Mouse (Mus musculus): ENCODE results near the gene Gemin7. TPM values are rescaled to one million over a fixed set of nuclear protein-coding genes. Genes with fewer than 3 reads are reported as not detected.
A peak's percentile ranks its signal among the peaks of the same experiment; 100 is the strongest.

The Gemin7 gene
- polyA plus RNA-seq, 1 experiment: 74.3 TPM

DNA sequence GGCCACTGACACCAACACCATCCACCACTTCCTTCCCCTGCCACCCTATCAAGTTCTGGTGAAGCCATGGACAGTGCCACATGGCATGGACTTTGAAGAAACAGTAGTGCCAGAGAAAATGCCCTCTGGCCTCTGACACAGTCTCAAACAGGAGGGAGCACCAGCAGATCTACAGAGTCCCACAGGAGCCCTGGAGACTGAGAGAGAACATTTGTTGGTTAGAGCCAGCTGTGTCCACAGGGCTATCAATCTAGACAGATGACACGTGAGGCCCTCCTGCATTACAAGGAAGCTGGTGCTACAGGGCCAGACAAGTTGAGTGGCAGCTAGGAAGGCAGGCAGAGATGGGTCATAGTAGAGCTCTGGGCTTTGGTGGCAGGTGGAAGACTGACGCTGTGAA is 25.0 kb downstream of the Gemin7 start:
- 26% methylated on average over 2 of the region's 2 CpGs for WGBS
- no peak for TF ChIP-seq CTCF (IDR thresholded peaks at IDR 0.05; ENCODE audit: control insufficient read depth, insufficient read depth, low read length)
- TF ChIP-seq POLR2A (IDR thresholded peaks at IDR 0.05; ENCODE audit: borderline replicate concordance, control insufficient read depth, low read depth, low read length): no peak
- Histone ChIP-seq H3K4me1 (ENCODE audit: control insufficient read depth, insufficient read depth, low read length) (no peaks in the 10 kb centered on the region), H3K4me3 (replicated peaks; ENCODE audit: control insufficient read depth, low read depth, low read length) (no peak overlapping the region), H3K27ac (ENCODE audit: control insufficient read depth, insufficient read depth, low read depth, low read length, poor library complexity) (no peak overlapping the region)

GRCm38 (mm10) chr7:19551634-19552033 is 25.8 kb downstream of the Gemin7 start:
- no peak overlapping the region for H3K27ac ChIP-seq (ENCODE audit: control insufficient read depth, insufficient read depth, low read depth, low read length, poor library complexity)
- 81% methylated on average over 5 of the region's 5 CpGs for WGBS
- no peak overlapping the region for H3K4me3 ChIP-seq (replicated peaks; ENCODE audit: control insufficient read depth, low read depth, low read length)
- no peaks in the 10 kb centered on the region for H3K4me1 ChIP-seq (ENCODE audit: control insufficient read depth, insufficient read depth, low read length)
- TF ChIP-seq CTCF (IDR thresholded peaks at IDR 0.05; ENCODE audit: control insufficient read depth, insufficient read depth, low read length) (no peak), POLR2A (IDR thresholded peaks at IDR 0.05; ENCODE audit: borderline replicate concordance, control insufficient read depth, low read depth, low read length) (no peak)

DNA sequence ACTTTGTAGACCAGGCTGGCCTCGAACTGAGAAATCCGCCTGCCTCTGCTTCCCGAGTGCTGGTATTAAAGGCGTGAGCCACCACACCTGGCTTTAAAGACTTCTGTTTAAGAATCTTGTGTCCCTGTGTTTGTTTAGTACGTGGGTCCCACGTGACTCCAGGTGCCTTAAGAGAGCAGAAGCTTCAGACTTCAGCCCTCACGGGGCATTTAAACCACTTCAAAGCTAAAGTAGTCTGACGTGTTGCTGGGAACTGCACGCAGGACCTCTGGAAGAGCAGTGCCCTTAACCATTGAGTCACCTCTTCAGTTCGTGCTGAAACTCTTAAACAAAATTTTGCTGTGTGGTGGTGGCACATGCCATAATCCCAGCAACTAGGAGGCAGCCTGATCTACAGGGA is 28.0 kb downstream of the Gemin7 start:
- 88% methylated on average over 10 of the region's 10 CpGs for WGBS
- Histone ChIP-seq H3K4me1 (ENCODE audit: control insufficient read depth, insufficient read depth, low read length) (no peaks in the 10 kb centered on the region), H3K27ac (ENCODE audit: control insufficient read depth, insufficient read depth, low read depth, low read length, poor library complexity) (no peak overlapping the region), H3K4me3 (replicated peaks; ENCODE audit: control insufficient read depth, low read depth, low read length) (no peak overlapping the region)
- TF ChIP-seq POLR2A (IDR thresholded peaks at IDR 0.05; ENCODE audit: borderline replicate concordance, control insufficient read depth, low read depth, low read length): no peak
- no peak for TF ChIP-seq CTCF (IDR thresholded peaks at IDR 0.05; ENCODE audit: control insufficient read depth, insufficient read depth, low read length)

DNA sequence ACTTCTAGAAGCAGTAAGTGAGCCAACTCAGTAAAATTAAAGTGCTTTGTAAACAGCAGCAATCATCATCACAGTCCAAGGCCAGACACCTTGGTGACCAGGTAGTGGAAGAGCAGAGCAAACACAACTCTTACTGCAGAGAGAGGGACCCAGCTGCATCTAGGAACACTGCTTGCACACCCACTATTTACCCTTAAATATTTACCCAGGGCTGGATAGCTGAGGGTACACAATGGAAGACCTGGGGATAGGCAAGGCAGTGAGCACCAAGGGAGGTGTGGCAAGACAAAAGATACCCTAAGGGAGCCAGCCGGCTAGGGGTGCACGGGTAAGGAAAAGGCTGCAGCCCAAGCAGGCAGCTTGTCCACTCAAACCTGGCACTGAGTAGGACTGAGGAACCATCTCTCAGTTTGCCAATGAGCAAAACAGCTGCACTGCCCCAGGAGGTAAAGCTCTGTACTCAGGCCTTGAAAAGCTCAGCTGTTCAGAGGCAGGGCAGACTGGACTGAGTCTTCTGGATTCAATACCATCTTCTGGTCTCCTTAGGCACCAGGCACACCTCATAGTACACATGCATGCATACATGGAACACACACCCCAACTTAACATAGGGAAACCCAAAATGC is 29.9 kb downstream of the Gemin7 start:
- H3K27ac ChIP-seq (ENCODE audit: control insufficient read depth, insufficient read depth, low read depth, low read length, poor library complexity): no peak overlapping the region
- no peak overlapping the region for H3K4me3 ChIP-seq (replicated peaks; ENCODE audit: control insufficient read depth, low read depth, low read length)
- 89% methylated on average over 2 of the region's 2 CpGs for WGBS
- TF ChIP-seq CTCF (IDR thresholded peaks at IDR 0.05; ENCODE audit: control insufficient read depth, insufficient read depth, low read length) (no peak), POLR2A (IDR thresholded peaks at IDR 0.05; ENCODE audit: borderline replicate concordance, control insufficient read depth, low read depth, low read length) (no peak)
- no peaks in the 10 kb centered on the region for H3K4me1 ChIP-seq (ENCODE audit: control insufficient read depth, insufficient read depth, low read length)

DNA sequence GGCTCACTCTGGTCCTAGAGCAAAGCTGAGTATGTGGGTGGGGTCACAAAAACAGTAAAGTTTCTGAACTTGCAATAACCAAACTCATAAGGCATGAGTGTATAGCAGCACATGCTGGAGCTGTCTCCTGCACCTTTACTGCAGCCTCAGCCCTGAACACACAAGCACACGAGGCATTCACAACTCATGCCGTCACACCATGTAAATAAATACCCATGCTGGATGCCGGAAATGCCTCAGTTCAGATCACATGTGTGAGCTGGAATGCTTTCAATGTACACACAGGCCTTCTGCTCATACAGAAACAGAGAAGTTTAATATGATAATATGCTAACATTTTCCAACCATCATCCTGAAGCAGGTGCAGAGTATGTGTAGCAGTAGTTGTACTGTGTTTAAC is 31.4 kb downstream of the Gemin7 start:
- WGBS: 85% methylated on average over 3 of the region's 3 CpGs
- Histone ChIP-seq H3K4me1 (ENCODE audit: control insufficient read depth, insufficient read depth, low read length) (no peaks in the 10 kb centered on the region), H3K4me3 (replicated peaks; ENCODE audit: control insufficient read depth, low read depth, low read length) (no peak overlapping the region), H3K27ac (ENCODE audit: control insufficient read depth, insufficient read depth, low read depth, low read length, poor library complexity) (no peak overlapping the region)
- TF ChIP-seq CTCF (IDR thresholded peaks at IDR 0.05; ENCODE audit: control insufficient read depth, insufficient read depth, low read length) (no peak), POLR2A (IDR thresholded peaks at IDR 0.05; ENCODE audit: borderline replicate concordance, control insufficient read depth, low read depth, low read length) (no peak)

DNA sequence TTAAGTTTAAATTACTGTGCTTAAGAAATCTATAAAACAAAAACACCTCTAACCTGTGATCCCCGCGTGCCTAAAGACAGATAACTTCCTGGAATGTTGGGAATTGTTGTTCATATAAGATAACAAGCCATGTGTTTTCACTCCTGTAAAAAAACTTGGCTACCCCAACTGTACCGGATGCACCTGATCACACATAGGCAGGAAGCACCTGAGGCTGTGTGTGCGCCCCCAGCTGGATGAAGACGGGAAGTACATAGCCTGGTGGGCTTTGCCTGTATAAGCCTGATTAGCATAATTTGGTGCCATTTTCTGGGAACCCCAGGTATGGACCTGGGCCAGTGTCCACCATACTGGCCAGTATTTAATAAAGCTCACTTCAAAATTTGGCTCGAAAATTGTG is 33.8 kb downstream of the Gemin7 start:
- Histone ChIP-seq H3K27ac (ENCODE audit: control insufficient read depth, insufficient read depth, low read depth, low read length, poor library complexity) (no peak overlapping the region), H3K4me3 (replicated peaks; ENCODE audit: control insufficient read depth, low read depth, low read length) (no peak overlapping the region), H3K4me1 (ENCODE audit: control insufficient read depth, insufficient read depth, low read length) (no peaks in the 10 kb centered on the region)
- TF ChIP-seq CTCF (IDR thresholded peaks at IDR 0.05; ENCODE audit: control insufficient read depth, insufficient read depth, low read length) (peak; percentile 68), POLR2A (IDR thresholded peaks at IDR 0.05; ENCODE audit: borderline replicate concordance, control insufficient read depth, low read depth, low read length) (no peak)
- WGBS: 21% methylated on average over 6 of the region's 6 CpGs

DNA sequence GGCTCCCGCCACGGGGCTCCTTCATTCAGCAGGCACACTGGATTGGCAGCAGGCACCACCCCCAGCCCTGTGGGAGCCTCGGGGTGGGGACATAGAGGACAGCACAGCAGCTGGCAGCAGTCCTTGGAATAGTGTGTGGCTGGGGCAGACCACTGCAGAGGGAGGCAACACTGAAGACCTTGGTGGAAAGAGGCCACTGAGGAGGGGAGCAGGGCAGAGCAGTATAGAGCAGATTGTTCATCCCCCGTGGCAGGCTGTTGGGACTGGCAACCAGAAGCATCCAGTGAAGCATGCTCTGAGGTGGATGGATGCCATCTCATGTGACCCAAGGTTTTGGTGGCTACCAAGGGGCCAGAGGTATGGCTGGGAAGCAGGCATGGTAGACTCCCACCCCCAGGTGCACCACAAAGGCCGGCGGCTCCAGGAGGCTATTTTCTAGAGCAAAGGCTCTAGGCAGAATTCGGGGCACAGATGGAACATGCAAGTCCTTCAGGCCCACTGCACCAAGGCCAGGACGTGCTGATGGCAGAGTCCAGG is 35.2 kb downstream of the Gemin7 start:
- H3K4me1 ChIP-seq (ENCODE audit: control insufficient read depth, insufficient read depth, low read length): no peaks in the 10 kb centered on the region

DNA sequence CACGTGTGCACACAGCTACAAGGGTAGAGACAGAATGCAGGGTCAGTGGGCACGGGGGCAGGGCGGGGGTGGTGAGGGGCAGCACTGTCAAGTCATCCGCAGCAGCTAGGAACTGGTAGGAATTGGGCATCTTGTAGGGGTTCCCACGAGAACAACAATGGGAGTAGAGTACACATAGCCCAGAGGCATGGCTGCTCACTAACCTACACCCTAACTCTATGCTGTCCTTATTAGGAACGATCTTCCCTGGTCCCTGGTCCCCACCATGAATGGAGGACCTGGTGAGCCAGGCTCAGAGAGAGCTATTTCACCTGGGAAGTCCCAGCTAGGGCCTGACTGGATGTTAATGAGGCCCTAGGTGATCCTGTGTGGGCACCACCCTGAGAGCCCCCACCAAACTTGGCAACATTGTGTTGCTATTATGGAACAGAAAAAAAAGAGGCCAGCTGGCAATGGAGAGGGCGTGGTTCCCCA is 35.7 kb downstream of the Gemin7 start:
- Histone ChIP-seq H3K4me3 (replicated peaks; ENCODE audit: control insufficient read depth, low read depth, low read length) (no peak overlapping the region), H3K27ac (ENCODE audit: control insufficient read depth, insufficient read depth, low read depth, low read length, poor library complexity) (no peak overlapping the region), H3K4me1 (ENCODE audit: control insufficient read depth, insufficient read depth, low read length) (no peaks in the 10 kb centered on the region)
- TF ChIP-seq POLR2A (IDR thresholded peaks at IDR 0.05; ENCODE audit: borderline replicate concordance, control insufficient read depth, low read depth, low read length): no peak
- TF ChIP-seq CTCF (IDR thresholded peaks at IDR 0.05; ENCODE audit: control insufficient read depth, insufficient read depth, low read length): no peak
- 90% methylated on average over 7 of the region's 7 CpGs for WGBS

More for the DNA sequence above, 35.2 kb downstream of the Gemin7 start:
- no peak for TF ChIP-seq CTCF (IDR thresholded peaks at IDR 0.05; ENCODE audit: control insufficient read depth, insufficient read depth, low read length)
- WGBS: 66% methylated on average over 8 of the region's 8 CpGs
- Histone ChIP-seq H3K4me3 (replicated peaks; ENCODE audit: control insufficient read depth, low read depth, low read length) (no peak overlapping the region), H3K27ac (ENCODE audit: control insufficient read depth, insufficient read depth, low read depth, low read length, poor library complexity) (no peak overlapping the region)
